Mouse (Mus musculus) WW6 (cell line): ENCODE results near the gene Ccnd1.

Experiments
- DNase-seq: peaks from one replicate; pipeline ENCODE4 v3.0.0-alpha.2; 2013; ENCODE audit warnings: low read depth, low spot score

Ccnd1 gene

GRCm38 (mm10) chr7:144939344-144940002, at the start of gene Ccnd1:
Gene Ccnd1 (minus strand): TSS chr7:144939925.
- DNase-seq, result peak; percentile 45

GRCm38 (mm10) chr7:144988856-144989255, 49.1 kb upstream of the Ccnd1 start:
- no peak for DNase-seq

GRCm38 (mm10) chr7:144985100-144985499, 45.4 kb upstream of the Ccnd1 start:
- DNase-seq, result no peak

- no peak for DNase-seq
These were observed 42.8 kb upstream of the Ccnd1 start for GRCm38 (mm10) chr7:144982358-144983110.

- DNase-seq, result no peak
These were observed 41.8 kb upstream of the Ccnd1 start for GRCm38 (mm10) chr7:144981426-144982079.

- no peak for DNase-seq
These were observed 40.1 kb upstream of the Ccnd1 start for GRCm38 (mm10) chr7:144979814-144980213.

GRCm38 (mm10) chr7:144977121-144977520, 37.4 kb upstream of the Ccnd1 start:
- no peak for DNase-seq

GRCm38 (mm10) chr7:144973461-144973860, 33.7 kb upstream of the Ccnd1 start:
- no peak for DNase-seq

- no peak for DNase-seq
These were observed 32.0 kb upstream of the Ccnd1 start for GRCm38 (mm10) chr7:144971769-144972168.

GRCm38 (mm10) chr7:144970997-144971768, 31.5 kb upstream of the Ccnd1 start:
- DNase-seq, result no peak

GRCm38 (mm10) chr7:144965893-144966292, 26.2 kb upstream of the Ccnd1 start:
- DNase-seq, result no peak

- DNase-seq, result no peak
These were observed 24.6 kb upstream of the Ccnd1 start for GRCm38 (mm10) chr7:144964316-144964715.

- DNase-seq, result no peak
These were observed 24.2 kb upstream of the Ccnd1 start for GRCm38 (mm10) chr7:144963911-144964310.

GRCm38 (mm10) chr7:144958509-144959395, 19.0 kb upstream of the Ccnd1 start:
- DNase-seq, result no peak

- DNase-seq, result peak; percentile 80
These were observed 3.5 kb upstream of the Ccnd1 start for GRCm38 (mm10) chr7:144943254-144943653.

- peak; percentile 24 for DNase-seq
These were observed 3.0 kb upstream of the Ccnd1 start for GRCm38 (mm10) chr7:144942744-144943135.

GRCm38 (mm10) chr7:144942071-144942743, 2.5 kb upstream of the Ccnd1 start:
- DNase-seq, result peak; percentile 68

GRCm38 (mm10) chr7:144941242-144941831, 1.6 kb upstream of the Ccnd1 start:
- peak; percentile 89 for DNase-seq

GRCm38 (mm10) chr7:144940585-144940984, 860 bp upstream of the Ccnd1 start:
- DNase-seq, result no peak
